Mouse (Mus musculus): Measurements from ENCODE around the gene Il20ra.

- TF ChIP-seq CTCF (IDR thresholded peaks at IDR 0.05; ENCODE audit: low read depth) = no peak
- TF ChIP-seq EP300 (IDR thresholded peaks at IDR 0.05; ENCODE audit: low read depth) = no peak
These were observed 92.4 kb downstream of the Il20ra start for GRCm38 (mm10) chr10:19804763-19805162.
